Mouse (Mus musculus): ENCODE data around the gene Cacfd1. TPM values are rescaled to one million over a fixed set of nuclear protein-coding genes. Genes with fewer than 3 reads are reported as not detected.

Cacfd1 gene
- 35.9 and 43.2 TPM in 2 replicates for polyA plus RNA-seq (2015; fragmentation: Nextera tagmentation; extraction: Ambion mirVana)

GRCm38 (mm10) chr2:27009714-27010244 is at the start of gene Cacfd1:
Gene Cacfd1, plus strand, starts transcription at chr2:27009926.
- H3K9me3 ChIP-seq: no peaks in the 10 kb centered on the region
- peaks cover 20% of the 10 kb centered on the region for H3K4me1 ChIP-seq
- peaks cover 16% of the 10 kb centered on the region for H3K36me3 ChIP-seq
- 1% methylated on average over 43 of the region's 43 CpGs for WGBS
- H3K27ac ChIP-seq (replicated peaks): peak within 1 kb of the TSS; percentile 83
- peaks cover 9% of the 10 kb centered on the region for H3K27me3 ChIP-seq (replicated peaks)
- peak; percentile 83 for ATAC-seq (ENCODE audit: extremely low read depth, insufficient number of reproducible peaks, low FRiP score, low TSS enrichment)
- H3K9ac ChIP-seq: peak within 1 kb of the TSS; percentile 98
- peak within 1 kb of the TSS; percentile 87 for H3K4me2 ChIP-seq
- peak within 1 kb of the TSS; percentile 90 for H3K4me3 ChIP-seq

GRCm38 (mm10) chr2:26960756-26961155 is 49.0 kb upstream of the Cacfd1 start:
- no peaks in the 10 kb centered on the region for H3K9me3 ChIP-seq
- no peak overlapping the region for H3K9ac ChIP-seq
- H3K4me1 ChIP-seq: peaks cover 30% of the 10 kb centered on the region
- no peaks in the 10 kb centered on the region for H3K27me3 ChIP-seq (replicated peaks)
- 71% methylated on average over 4 of the region's 4 CpGs for WGBS
- H3K4me3 ChIP-seq: no peak overlapping the region
- no peak for ATAC-seq (ENCODE audit: extremely low read depth, insufficient number of reproducible peaks, low FRiP score, low TSS enrichment)
- H3K27ac ChIP-seq (replicated peaks): no peak overlapping the region
- no peak overlapping the region for H3K4me2 ChIP-seq
- peaks cover 63% of the 10 kb centered on the region for H3K36me3 ChIP-seq

GRCm38 (mm10) chr2:26963923-26964723 is 45.6 kb upstream of the Cacfd1 start, which contains the start of gene Rexo4:
Gene Rexo4, minus strand, starts transcription at chr2:26964386.
- WGBS: under 1% methylated on average over 50 of the region's 50 CpGs
- no peaks in the 10 kb centered on the region for H3K27me3 ChIP-seq (replicated peaks)

GRCm38 (mm10) chr2:26964724-26965370 is 44.9 kb upstream of the Cacfd1 start:
- 18% methylated on average over 14 of the region's 14 CpGs for WGBS

More at GRCm38 (mm10) chr2:26963923-26964723, 45.6 kb upstream of the Cacfd1 start, which contains the start of gene Rexo4:
- peaks cover 30% of the 10 kb centered on the region for H3K4me1 ChIP-seq
- H3K36me3 ChIP-seq: peaks cover 31% of the 10 kb centered on the region
- peak within 1 kb of the TSS; percentile 87 for H3K4me3 ChIP-seq
- ATAC-seq (ENCODE audit: extremely low read depth, insufficient number of reproducible peaks, low FRiP score, low TSS enrichment): peak; percentile 78
- peaks cover 5% of the 10 kb centered on the region; the same call in 1 of the 2 replicates for H3K9me3 ChIP-seq
- peak within 1 kb of the TSS; percentile 94 for H3K9ac ChIP-seq
- peak within 1 kb of the TSS; percentile 95 for H3K4me2 ChIP-seq
- peak within 1 kb of the TSS; percentile 97 for H3K27ac ChIP-seq (replicated peaks)

GRCm38 (mm10) chr2:26967262-26967661 is 42.5 kb upstream of the Cacfd1 start:
- Histone ChIP-seq H3K9ac (no peak overlapping the region), H3K9me3 (peaks cover 5% of the 10 kb centered on the region; the same call in 1 of the 2 replicates), H3K4me3 (no peak overlapping the region), H3K27me3 (replicated peaks) (peaks cover 10% of the 10 kb centered on the region; the same call in 1 of the 2 replicates), H3K36me3 (peaks cover 2% of the 10 kb centered on the region), H3K4me2 (no peak overlapping the region), H3K27ac (replicated peaks) (no peak overlapping the region), H3K4me1 (peaks cover 20% of the 10 kb centered on the region)
- 55% methylated on average over 2 of the region's 2 CpGs for WGBS
- no peak for ATAC-seq (ENCODE audit: extremely low read depth, insufficient number of reproducible peaks, low FRiP score, low TSS enrichment)

More at GRCm38 (mm10) chr2:26964724-26965370, 44.9 kb upstream of the Cacfd1 start:
- Histone ChIP-seq H3K27ac (replicated peaks) (peak overlapping the region; percentile 97), H3K27me3 (replicated peaks) (no peaks in the 10 kb centered on the region), H3K9me3 (peaks cover 5% of the 10 kb centered on the region; the same call in 1 of the 2 replicates), H3K9ac (peak overlapping the region; percentile 94), H3K4me2 (peak overlapping the region; percentile 95), H3K4me1 (peaks cover 30% of the 10 kb centered on the region), H3K4me3 (peak overlapping the region; percentile 87), H3K36me3 (peaks cover 26% of the 10 kb centered on the region)
- ATAC-seq (ENCODE audit: extremely low read depth, insufficient number of reproducible peaks, low FRiP score, low TSS enrichment): no peak

GRCm38 (mm10) chr2:26973116-26973515 is 36.6 kb upstream of the Cacfd1 start, which contains the start of gene Adamts13:
Gene Adamts13, plus strand, starts transcription at chr2:26973416.
- peaks cover 37% of the 10 kb centered on the region for H3K27me3 ChIP-seq (replicated peaks)
- WGBS: 67% methylated on average over 3 of the region's 3 CpGs
- no peaks in the 10 kb centered on the region for H3K4me1 ChIP-seq
- H3K27ac ChIP-seq (replicated peaks): no peak within 1 kb of the TSS
- H3K9me3 ChIP-seq: no peaks in the 10 kb centered on the region
- no peak within 1 kb of the TSS for H3K9ac ChIP-seq
- ATAC-seq (ENCODE audit: extremely low read depth, insufficient number of reproducible peaks, low FRiP score, low TSS enrichment): no peak
- H3K4me3 ChIP-seq: no peak within 1 kb of the TSS
- no peak within 1 kb of the TSS for H3K4me2 ChIP-seq
- H3K36me3 ChIP-seq: no peaks in the 10 kb centered on the region

- ATAC-seq (ENCODE audit: extremely low read depth, insufficient number of reproducible peaks, low FRiP score, low TSS enrichment): no peak
- WGBS: 31% methylated on average over 4 of the region's 4 CpGs
- H3K4me3 ChIP-seq: no peak overlapping the region
Measured at GRCm38 (mm10) chr2:26973960-26974359, 35.8 kb upstream of the Cacfd1 start.

GRCm38 (mm10) chr2:26980361-26980760 is 29.4 kb upstream of the Cacfd1 start:
- ATAC-seq (ENCODE audit: extremely low read depth, insufficient number of reproducible peaks, low FRiP score, low TSS enrichment): no peak
- Histone ChIP-seq H3K4me3 (no peak overlapping the region), H3K27me3 (replicated peaks) (peaks cover 49% of the 10 kb centered on the region), H3K27ac (replicated peaks) (no peak overlapping the region), H3K4me1 (no peaks in the 10 kb centered on the region), H3K9me3 (no peaks in the 10 kb centered on the region), H3K4me2 (no peak overlapping the region), H3K36me3 (no peaks in the 10 kb centered on the region), H3K9ac (no peak overlapping the region)
- 74% methylated on average over 1 of the region's 1 CpGs for WGBS

More at GRCm38 (mm10) chr2:26973960-26974359, 35.8 kb upstream of the Cacfd1 start:
- Histone ChIP-seq H3K9ac (no peak overlapping the region), H3K4me2 (no peak overlapping the region), H3K27me3 (replicated peaks) (peaks cover 40% of the 10 kb centered on the region), H3K4me1 (no peaks in the 10 kb centered on the region), H3K9me3 (no peaks in the 10 kb centered on the region), H3K27ac (replicated peaks) (no peak overlapping the region), H3K36me3 (no peaks in the 10 kb centered on the region)

GRCm38 (mm10) chr2:26984179-26984578 is 25.5 kb upstream of the Cacfd1 start:
- 61% methylated on average over 2 of the region's 2 CpGs for WGBS
- no peak overlapping the region for H3K4me3 ChIP-seq
- no peak for ATAC-seq (ENCODE audit: extremely low read depth, insufficient number of reproducible peaks, low FRiP score, low TSS enrichment)

GRCm38 (mm10) chr2:26984640-26985039 is 25.1 kb upstream of the Cacfd1 start:
- Histone ChIP-seq H3K4me2 (no peak overlapping the region), H3K4me3 (no peak overlapping the region), H3K9me3 (no peaks in the 10 kb centered on the region), H3K36me3 (no peaks in the 10 kb centered on the region), H3K9ac (no peak overlapping the region), H3K27ac (replicated peaks) (no peak overlapping the region), H3K4me1 (no peaks in the 10 kb centered on the region), H3K27me3 (replicated peaks) (peaks cover 34% of the 10 kb centered on the region)
- no peak for ATAC-seq (ENCODE audit: extremely low read depth, insufficient number of reproducible peaks, low FRiP score, low TSS enrichment)
- 75% methylated on average over 5 of the region's 5 CpGs for WGBS

More at GRCm38 (mm10) chr2:26984179-26984578, 25.5 kb upstream of the Cacfd1 start:
- Histone ChIP-seq H3K9ac (no peak overlapping the region), H3K4me1 (no peaks in the 10 kb centered on the region), H3K36me3 (no peaks in the 10 kb centered on the region), H3K27me3 (replicated peaks) (peaks cover 34% of the 10 kb centered on the region), H3K9me3 (no peaks in the 10 kb centered on the region), H3K4me2 (no peak overlapping the region), H3K27ac (replicated peaks) (no peak overlapping the region)

- Histone ChIP-seq H3K9me3 (no peaks in the 10 kb centered on the region), H3K4me3 (no peak overlapping the region), H3K27ac (replicated peaks) (no peak overlapping the region), H3K27me3 (replicated peaks) (no peaks in the 10 kb centered on the region), H3K4me1 (no peaks in the 10 kb centered on the region), H3K36me3 (no peaks in the 10 kb centered on the region), H3K4me2 (no peak overlapping the region), H3K9ac (no peak overlapping the region)
- no peak for ATAC-seq (ENCODE audit: extremely low read depth, insufficient number of reproducible peaks, low FRiP score, low TSS enrichment)
- 63% methylated on average over 3 of the region's 3 CpGs for WGBS
Measured at GRCm38 (mm10) chr2:26993936-26994335, 15.8 kb upstream of the Cacfd1 start.

Data from heart, embryonic 13.5 days (tissue).